Mouse (Mus musculus) liver, embryonic 14.5 days (tissue): ENCODE data around the gene Ap1s2.

Experiments used
- CTCF ChIP-seq: IDR thresholded peaks from 2 replicates; pipeline ENCODE4 v1.5.1; 2016; ENCODE audit warnings: antibody characterized with exemption, low read depth, control low read depth
- EP300 ChIP-seq: IDR thresholded peaks from 2 replicates; pipeline ENCODE4 v1.6.1; 2016; ENCODE audit warnings: antibody characterized with exemption, low read depth

DNA sequence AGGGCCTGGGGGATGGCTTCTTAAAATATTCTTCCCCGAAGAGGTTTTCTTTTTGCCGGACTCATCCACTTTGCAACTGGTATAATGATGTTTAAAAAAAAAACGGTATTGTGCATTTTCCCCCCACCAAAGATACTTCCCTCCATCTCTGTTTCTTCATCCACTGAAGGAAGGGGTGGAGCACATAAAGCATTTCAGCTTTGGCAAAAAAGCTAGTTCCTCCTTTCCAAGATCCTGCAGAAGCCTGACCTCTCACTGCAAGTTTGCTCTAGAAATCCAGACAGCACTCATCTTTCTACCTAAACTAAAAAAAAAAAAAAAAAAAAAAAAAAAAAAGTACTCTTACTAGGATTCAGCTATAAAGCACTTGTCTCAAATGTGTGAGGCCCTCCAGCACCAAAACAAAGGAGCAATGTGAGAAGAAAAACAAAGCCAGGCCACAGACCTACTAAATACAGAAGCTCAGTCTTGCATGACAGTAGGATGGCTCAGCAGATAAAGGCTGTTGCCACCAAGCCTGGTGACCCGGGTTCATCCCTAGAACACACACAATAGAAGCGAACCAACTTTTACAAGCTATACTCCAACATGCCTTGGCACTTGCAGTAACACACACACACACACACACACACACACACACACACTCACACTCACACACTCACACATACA lies 41.0 kb upstream of the Ap1s2 start:
- TF ChIP-seq CTCF: no peak
- no peak for TF ChIP-seq EP300
